Mouse (Mus musculus) megakaryocyte progenitor cell, adult 5-6 weeks (primary cell): ENCODE results near the gene Ankrd33b. TPM values are rescaled to one million over a fixed set of nuclear protein-coding genes. Genes with fewer than 3 reads are reported as not detected.

Experiments
- ATAC-seq: replicated peaks from 2 replicates; pipeline ENCODE4 v1.8.0; 2016; ENCODE audit warnings: mild to moderate bottlenecking, moderate TSS enrichment, inconsistent platforms; ENCODE audit not compliant: poor library complexity
- total RNA-seq, 2 experiments: library from RNA; stranded (forward) in 1 of 2; stranded (reverse) in 1 of 2; fragments of 157-497, 149-512 nt in 1 of 2; fragments of 200-1000 nt in 1 of 2; gene quantifications; 2 replicates each; pipeline versions ENCODE4 v1.2.3 to v1.2.4; 2015 to 2017

The Ankrd33b gene
- total RNA-seq, 2 experiments from 2014 or later: 0.29 to 0.79 TPM

- no peak for ATAC-seq
Measured at GRCm38 (mm10) chr15:31342496-31342901, 25.0 kb downstream of the Ankrd33b start.

GRCm38 (mm10) chr15:31342001-31342400, 25.5 kb downstream of the Ankrd33b start:
- peak; percentile 49 for ATAC-seq

- peak; percentile 68 for ATAC-seq
Measured at GRCm38 (mm10) chr15:31338656-31339291, 28.8 kb downstream of the Ankrd33b start.

GRCm38 (mm10) chr15:31337983-31338382, 29.5 kb downstream of the Ankrd33b start:
- no peak for ATAC-seq

- no peak for ATAC-seq
Measured at GRCm38 (mm10) chr15:31337192-31337741, 30.3 kb downstream of the Ankrd33b start.

- ATAC-seq: peak; percentile 85
Measured at GRCm38 (mm10) chr15:31336685-31337084, 30.8 kb downstream of the Ankrd33b start.

- no peak for ATAC-seq
Measured at GRCm38 (mm10) chr15:31334829-31335228, 32.7 kb downstream of the Ankrd33b start.

- peak; percentile 35 for ATAC-seq
Measured at GRCm38 (mm10) chr15:31332541-31333163, 34.9 kb downstream of the Ankrd33b start.

GRCm38 (mm10) chr15:31331742-31332141, 35.8 kb downstream of the Ankrd33b start:
- ATAC-seq: no peak

- no peak for ATAC-seq
Measured at GRCm38 (mm10) chr15:31328082-31328614, 39.4 kb downstream of the Ankrd33b start.

GRCm38 (mm10) chr15:31325660-31326354, 41.7 kb downstream of the Ankrd33b start:
- peak; percentile 50 for ATAC-seq

GRCm38 (mm10) chr15:31324551-31324950, 43.0 kb downstream of the Ankrd33b start:
- no peak for ATAC-seq

- peak; percentile 48; the same call in 1 of the 2 replicates for ATAC-seq
Measured at GRCm38 (mm10) chr15:31323684-31324083, 43.8 kb downstream of the Ankrd33b start.

GRCm38 (mm10) chr15:31320598-31321377, 46.7 kb downstream of the Ankrd33b start:
- no peak for ATAC-seq

GRCm38 (mm10) chr15:31319046-31319445, 48.5 kb downstream of the Ankrd33b start:
- no peak for ATAC-seq

GRCm38 (mm10) chr15:31318158-31318955, 49.2 kb downstream of the Ankrd33b start:
- peak; percentile 37 for ATAC-seq

GRCm38 (mm10) chr15:31317056-31317805, 50.3 kb downstream of the Ankrd33b start:
- no peak for ATAC-seq

- ATAC-seq: peak; percentile 89
Measured at GRCm38 (mm10) chr15:31315630-31316231, 51.8 kb downstream of the Ankrd33b start.

- ATAC-seq: no peak
Measured at GRCm38 (mm10) chr15:31312001-31312400, 55.5 kb downstream of the Ankrd33b start.
